Mouse (Mus musculus): ENCODE data around the gene Spem1.
A peak's percentile ranks its signal among the peaks of the same experiment; 100 is the strongest.
"Not testable (repeated sequence)": the region's sequence is repeated elsewhere in the genome, so short reads cannot be mapped to it uniquely, and the experiment has no call there.

Gene Spem1

DNA sequence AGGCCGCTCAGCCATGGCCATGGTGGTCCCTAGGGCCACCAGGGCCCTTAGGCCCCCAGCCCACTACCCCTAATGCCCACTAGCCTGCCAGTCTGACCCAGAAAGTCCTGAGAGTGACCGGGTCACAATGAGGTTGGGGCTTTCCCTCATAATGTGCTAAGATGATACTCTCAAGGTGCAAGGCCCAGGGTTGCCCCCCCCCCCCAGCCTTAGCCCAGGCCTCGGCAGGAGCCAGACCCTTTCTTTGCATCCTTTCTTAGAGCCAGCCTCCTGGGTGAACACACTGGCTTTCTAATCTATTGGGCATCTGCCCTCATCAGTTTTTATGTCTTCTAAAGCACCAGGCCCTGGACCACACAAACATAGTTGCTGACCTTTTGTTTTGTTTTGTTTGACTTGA lies at the start of gene Spem1:
Gene Spem1, minus strand, starts transcription at position 101 of the 400 bp plus-strand sequence.
- DNase-seq = no peak

DNA sequence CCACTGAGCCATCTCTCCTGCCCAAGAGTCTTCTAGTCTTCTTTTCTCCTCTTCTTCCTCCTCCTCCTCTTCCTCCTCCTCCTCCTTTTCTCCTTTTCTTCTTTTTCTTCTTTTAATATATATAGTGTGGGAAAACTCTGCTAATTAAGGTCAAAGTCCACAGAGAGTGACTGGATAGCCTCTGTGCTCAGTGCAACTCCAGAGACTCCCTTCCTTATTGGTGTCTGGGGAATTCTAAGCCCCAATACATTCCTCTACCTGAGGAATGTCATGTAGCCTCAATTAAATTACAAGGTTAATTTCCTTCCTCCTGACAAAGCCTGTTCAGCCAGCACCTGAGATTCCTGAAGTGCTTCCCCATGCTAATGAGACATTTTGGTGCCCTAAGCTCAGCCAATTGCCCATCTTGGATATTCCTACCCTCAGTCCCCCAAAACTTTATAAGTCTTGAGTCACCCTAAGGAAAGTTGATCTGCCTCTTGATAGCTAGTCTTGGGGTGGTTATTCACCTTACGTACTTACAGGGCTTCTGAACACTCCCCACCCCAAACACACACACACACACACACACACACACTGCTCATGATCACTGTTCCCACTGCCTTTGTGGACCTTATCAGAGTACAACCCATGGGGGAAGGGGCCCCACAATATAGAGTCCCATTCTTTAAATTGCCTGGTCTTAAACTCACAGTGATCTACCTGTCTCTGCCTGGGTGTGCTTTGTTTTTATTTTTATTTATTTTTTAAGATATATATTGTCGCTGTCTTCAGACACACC lies 48.5 kb upstream of the Spem1 start:
- no peak for DNase-seq

DNA sequence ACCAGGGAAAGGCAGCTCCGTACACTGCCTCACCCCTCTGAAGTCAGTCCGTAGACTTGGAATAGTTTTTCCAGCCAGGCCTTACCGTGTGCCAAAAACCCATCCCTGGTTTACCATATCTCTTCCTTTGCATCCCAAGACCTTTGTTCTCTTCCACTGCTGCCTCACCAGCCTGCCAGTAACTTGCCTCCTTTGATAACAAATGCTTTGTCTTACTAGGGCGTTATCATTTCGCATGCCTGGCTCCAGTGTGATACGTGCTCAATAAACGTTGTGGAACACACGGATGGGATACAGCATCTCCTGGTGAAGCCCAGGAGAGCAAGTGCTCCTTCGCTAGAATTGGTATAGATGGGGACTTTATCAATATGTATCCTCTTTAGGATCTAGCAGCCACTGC lies 45.4 kb upstream of the Spem1 start:
- DNase-seq = no peak

DNA sequence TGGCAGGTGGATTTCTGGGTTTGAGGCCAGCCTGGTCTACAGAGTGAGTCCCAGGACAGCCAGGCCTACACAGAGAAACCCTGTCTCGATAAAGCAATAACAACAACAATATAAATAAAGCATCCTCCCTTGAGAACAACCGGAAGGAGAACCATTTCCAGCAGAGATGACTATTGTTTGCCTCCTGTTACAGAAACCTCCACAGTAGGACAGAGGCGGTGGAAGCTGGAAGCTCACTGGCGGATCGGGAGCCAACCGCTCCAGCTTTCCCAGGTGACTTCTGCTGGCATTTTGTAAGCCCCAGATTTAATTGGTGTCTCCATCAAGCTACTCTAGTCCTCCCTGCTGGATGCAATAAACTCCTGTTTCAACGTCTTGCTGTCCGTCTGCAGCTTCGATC lies 43.6 kb upstream of the Spem1 start:
- DNase-seq = no peak

DNA sequence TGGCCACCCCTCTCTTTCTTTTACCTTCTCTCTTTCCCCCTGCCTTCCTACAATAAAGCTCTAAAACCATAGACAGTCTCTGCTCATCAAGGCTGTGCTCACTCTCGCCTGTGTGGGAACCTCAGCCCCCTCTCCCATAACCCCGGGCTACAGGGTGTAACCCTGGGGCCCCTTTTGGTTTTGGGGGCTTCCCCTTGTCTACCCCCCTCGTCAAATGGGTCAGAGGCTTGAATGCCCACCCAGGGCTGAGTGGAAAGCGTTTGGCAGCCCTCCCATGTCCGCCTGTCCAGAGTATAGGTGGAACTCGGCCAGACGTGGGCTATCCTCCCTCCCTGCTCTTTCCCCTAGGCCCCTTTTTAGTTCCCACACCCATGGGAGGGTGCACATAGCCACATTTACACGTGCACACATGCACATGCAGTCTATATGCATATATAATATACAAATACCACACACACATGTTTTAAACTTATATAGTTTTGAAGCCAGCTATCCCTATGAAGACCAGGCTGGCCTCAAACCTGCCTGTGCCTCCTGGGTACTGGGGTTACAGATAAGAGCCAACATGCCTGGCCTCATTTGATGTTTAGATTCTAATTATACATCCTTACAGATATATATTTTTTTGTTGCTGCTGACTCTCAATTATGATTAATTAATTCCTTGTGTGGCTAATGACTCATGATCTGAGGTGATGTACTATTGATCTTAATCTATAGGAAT lies 42.3 kb upstream of the Spem1 start:
- DNase-seq = no peak

DNA sequence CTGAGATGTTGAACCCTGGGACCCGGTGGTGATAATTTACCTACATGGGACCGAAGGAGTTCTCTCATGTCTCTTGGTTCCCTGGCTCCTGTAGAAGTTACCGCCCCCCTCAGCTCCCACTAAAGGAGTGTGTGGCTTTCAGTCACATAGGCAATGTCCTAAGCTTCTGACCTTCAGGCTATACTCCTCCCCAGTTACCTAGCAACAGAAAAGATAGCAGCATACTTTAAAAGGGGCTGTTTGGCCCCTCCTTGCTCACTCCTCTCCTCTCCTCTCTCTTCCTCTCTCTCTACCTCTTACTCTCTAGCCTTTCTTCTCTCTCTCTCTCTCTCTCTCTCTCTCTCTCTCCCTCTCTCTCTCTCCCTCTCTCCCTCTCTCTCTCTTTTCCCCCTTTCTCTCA lies 41.7 kb upstream of the Spem1 start:
- DNase-seq = not testable (repeated sequence)

DNA sequence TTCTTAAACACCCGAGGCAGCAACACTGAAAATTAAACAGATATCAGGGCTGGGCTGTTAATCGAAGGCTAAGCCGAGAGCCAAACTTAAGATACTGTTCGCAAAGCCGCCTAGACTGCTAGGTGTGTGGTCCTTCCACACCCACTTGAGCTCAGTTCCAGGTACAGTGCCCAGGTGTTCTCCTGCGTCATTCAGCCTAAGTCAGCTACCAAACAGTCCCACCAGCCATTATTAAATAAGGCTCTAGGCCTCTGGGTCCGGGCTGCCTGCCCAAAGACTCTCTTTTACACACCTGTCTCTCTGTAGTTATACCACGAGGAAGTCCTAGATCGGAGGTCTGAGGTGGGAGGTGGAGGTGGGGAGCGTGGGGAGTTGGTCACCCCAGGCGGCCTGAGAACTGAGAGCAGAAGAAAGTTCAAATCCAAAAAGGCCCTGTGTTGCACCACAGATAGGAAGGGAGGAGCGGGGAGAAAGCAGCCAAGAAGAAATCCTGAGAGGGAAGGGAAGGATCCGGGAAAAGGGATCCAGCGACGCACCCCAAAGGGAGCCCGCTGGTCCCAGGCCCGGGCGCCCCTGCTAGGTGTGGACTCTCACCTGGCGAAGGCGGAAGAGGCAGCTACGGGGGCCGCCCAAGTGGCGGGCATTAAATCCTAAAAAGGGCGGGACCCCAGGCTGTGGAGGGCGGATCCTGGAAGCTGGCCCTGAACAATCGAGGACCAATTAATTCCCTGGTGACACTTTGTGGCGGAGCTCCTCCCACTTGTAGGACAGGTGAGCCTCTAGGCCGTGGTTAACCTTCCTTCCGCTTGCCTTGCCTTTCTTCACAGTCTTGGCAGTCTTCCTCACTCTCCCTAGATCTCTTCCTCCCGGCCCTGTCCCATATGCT lies 36.4 kb upstream of the Spem1 start, which contains the start of gene Tnk1:
Gene Tnk1, minus strand, starts transcription at position 618 of the 886 bp plus-strand sequence.
- DNase-seq = no peak

DNA sequence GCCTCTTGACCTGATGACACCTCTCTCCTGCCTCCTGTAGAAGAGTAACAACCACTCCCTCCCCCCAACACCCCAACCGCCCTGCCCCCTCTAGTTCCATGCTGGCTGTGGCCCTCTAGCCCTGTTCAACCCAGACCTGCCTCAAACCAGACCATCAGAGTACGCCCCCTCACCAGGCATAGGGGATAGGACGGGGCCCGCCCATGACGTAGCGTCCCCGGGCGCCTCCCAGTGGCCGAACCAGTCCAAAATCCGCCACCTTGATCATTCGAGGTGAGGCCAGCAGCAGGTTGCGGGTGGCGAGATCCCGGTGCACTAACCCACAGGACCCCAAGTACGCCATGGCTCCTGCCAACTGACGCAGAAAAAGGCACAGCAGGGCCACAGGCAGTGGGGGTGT lies 33.4 kb upstream of the Spem1 start:
- peak; percentile 48 for DNase-seq

DNA sequence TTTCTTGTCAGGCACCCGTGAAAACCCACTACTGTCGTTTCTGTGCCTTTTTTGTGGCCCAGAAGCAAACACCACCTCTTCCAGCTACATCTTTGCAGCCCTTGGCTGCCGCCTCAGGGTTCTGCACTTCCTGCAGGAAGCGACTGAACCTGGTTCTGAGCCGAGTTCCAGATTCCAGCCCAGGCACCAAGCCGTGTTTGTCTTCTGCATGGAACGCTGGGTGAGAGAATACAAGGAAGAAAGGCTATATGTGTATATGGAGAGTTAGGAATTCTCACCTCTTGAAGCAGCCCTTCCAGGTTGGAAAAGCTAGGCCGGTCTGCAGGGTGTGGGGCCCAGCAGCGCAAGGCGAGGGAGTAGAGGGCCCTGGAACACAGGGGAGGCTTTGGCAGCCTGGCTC lies 32.7 kb upstream of the Spem1 start:
- no peak for DNase-seq

DNA sequence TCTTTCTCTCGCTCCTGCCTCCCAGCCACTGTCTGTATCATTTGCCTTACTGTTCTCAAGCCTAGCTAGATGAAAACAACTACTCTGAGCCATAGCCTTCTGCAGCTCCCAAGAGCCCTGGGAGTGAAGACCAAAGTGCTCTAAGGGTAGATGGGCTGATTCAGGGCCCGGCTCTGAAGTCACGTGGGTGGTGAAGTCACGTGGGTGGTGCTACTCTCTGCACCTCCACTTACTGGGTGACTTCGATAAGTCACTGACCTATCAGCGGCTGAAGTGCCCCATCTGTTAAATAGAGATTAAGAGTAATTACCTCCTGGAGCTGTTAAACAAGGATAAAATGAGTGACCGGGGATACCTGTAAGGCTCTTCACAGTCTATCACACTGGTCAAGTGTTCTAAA lies 32.0 kb upstream of the Spem1 start:
- DNase-seq = no peak

DNA sequence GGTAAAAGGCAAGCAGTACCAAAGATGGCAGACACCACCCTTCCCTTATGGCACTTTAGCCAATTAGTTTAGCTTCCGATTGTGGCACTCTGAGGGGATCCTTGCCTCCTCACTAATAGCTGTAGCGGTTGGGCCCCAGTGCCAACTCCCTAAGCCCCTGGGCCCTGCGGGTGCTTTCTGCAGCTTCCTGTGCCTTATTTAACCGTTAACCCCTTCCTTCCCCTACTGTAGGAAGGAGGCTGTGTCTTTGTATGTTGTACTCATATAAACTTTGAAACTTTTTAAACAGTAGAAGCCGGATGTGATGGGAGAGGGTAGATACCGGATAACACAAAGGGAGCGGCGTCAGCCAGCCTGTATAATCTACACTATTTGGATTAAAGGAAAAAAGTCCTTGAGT lies 28.8 kb upstream of the Spem1 start:
- DNase-seq = no peak

DNA sequence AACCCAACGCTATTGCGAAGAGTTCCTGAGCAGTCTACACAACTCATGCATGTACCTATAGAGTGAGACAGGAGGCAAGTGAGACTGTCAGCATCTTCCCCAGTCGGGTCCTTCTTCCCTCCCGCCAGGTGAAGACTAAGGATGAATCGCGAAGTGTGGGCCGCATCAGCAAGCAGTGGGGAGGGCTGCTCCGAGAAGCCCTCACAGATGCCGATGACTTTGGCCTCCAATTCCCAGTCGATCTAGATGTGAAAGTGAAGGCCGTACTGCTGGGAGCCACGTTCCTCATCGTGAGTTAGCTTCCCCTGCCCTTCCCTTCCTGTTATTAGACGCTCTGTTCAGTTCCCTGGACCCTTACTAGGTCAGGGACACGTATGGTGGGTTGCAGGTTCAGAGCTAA lies 27.9 kb upstream of the Spem1 start:
- DNase-seq = no peak

DNA sequence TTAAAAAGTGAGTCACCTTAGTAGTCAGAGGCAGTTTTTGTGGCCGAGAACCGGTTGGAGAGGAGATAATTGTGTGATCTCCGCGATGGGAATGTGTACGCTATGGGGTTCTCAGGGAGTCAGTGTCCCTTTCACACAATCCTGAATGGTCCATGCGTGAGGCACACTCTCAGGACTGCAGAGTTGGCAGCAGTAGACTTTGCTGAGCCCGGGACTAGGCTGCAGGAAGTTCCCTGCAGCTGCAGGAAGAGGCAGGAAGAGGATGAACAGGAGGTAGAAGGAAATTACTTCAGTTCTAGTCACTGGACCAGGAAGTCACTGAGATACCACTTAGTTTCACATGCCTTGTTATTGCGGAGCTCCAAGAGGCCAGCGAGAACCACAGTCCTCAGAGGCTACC lies 27.1 kb upstream of the Spem1 start:
- DNase-seq = no peak

DNA sequence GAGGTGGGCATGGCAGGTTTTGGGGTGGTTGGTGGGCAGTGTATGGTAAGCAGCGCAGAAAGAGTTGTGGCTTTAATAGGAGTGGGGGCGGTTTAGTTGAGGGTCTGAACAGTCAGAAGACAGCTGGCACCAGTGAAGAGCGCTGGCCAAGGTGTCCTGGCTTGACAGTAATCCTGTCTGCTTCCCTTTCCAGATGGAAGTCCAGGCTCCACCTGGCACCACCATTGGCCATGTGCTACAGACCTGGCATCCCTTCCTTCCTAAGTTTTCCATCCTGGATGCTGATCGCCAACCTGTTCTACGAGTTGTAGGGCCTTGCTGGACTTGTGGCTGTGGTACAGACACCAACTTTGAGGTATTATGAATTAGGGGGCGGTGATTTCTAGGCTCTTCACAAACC lies 26.0 kb upstream of the Spem1 start:
- DNase-seq = peak; percentile 66

DNA sequence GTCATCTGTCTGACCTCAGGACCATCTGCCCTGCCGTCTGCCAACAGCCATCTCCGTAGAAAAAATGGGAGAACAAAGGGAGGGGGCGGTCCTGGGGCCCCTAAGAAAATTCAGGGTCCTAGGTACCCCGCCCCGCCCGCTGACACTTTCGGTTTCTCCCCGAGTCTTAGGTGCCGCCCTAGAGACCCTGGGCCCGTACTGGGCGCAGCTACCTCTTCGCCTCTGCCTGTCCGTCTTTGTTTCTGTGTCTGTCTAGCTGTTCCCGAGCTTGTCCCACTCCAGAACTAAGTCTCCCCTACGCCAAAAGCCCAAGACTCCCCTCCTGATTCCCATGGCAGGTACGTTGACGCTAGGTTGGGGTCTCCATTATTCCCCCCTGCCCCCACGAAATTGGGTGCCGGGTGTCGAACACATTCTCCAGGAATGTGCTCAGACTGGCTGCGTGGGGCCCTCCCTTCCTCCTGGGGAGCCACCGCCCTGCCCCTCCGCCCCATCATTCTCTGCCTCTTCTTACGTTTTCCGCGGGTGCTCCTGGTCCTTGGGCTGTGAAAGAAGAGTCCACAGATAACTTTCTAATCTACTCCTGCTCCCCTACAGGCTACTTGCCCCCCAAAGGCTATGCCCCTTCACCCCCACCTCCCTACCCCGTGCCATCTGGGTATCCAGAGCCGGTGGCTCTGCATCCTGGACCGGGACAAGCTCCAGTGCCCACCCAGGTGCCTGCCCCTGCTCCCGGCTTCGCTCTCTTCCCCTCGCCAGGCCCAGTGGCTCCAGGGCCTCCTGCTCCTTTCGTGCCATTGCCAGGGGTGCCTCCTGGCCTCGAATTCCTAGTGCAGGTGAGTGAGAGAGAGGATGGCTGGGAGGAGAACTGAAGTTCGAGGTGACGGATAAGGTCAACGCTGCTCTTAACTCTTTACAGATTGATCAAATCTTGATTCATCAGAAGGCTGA lies 25.0 kb upstream of the Spem1 start:
- no peak for DNase-seq

DNA sequence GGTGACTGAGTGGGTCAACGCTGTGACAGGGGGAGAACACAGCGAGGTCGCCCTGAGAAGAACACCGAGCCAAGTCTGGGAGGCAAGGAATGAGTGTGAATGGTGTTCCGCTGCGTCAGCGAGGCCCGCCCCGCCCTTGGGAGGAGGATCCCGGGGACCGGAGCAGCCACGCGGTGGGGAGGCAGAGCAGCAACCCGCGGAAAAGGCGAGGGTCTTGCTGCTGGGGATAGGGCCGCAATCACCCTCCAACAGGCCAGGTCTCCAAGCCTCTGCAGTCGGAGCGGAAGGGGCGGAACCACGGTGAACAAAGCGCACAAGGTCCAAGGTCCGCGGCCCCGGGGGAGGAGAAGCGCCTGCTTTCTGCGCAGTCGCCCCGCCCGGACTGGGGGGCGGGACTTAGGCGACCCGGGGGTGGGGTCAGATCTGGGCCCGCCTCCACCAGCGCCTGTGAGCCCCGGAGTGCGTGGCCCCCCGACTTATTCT lies 24.3 kb upstream of the Spem1 start, which contains the start of gene Plscr3:
Gene Plscr3, plus strand, starts transcription at position 179 of the 483 bp plus-strand sequence.
- DNase-seq = peak; percentile 90

DNA sequence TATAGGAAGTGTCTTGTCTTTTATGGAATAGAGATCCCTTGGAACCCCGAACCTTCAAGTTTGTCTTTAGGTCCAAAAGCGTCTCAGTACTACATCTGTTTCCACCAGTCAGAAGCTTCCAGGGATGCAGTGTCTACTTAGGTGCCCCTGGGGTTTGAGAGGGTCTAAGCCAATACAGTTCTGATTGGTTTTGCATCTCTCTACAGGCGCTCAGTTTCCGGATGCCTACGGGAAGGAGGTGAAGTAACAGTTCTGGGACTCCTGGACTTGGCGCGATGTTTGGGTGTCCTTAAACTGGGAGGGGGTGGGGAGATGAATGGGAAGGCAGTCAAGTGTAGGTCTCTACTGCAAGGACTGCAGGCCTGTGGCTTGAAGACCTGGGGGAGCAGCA lies 16.7 kb upstream of the Spem1 start:
- DNase-seq = no peak

DNA sequence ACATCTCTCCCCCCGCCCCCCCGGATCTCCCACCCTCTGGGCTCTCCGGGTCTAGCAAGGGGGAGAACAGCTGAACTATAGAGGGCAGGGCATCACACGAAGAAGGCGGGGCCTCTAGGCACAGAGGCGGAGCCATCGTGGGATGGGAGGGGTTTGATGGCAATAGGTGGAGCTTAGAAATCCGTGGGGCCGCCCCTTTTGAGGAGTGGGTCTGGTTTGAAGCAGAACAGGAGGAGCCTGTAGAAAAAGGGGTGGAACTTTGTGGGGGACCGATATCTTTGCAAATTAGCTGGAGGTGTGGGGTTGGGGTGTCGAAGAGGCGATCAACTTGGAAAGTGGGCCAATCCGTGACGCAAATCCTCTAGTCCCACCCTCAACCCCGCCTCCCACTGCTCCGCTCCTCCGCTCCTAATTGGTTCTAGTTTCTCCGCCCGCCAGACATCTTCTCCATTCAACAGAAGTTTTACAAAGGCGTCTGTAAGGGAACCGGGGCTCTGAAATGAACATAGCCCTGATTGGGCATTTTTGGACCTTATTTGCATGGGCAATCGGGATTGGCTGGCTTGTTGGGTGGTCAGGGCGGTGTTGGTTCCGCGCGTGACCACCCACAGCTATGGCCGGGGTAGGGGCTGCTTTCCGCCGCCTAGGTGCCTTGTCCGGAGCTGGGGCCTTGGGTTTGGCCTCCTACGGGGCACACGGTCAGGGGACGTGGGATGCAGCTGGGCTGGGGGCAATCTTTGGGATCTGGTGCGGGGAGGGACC lies 16.2 kb upstream of the Spem1 start, which contains the start of gene Tmem256:
Gene Tmem256, plus strand, starts transcription at position 563 of the 762 bp plus-strand sequence.
- DNase-seq = peak; percentile 96

DNA sequence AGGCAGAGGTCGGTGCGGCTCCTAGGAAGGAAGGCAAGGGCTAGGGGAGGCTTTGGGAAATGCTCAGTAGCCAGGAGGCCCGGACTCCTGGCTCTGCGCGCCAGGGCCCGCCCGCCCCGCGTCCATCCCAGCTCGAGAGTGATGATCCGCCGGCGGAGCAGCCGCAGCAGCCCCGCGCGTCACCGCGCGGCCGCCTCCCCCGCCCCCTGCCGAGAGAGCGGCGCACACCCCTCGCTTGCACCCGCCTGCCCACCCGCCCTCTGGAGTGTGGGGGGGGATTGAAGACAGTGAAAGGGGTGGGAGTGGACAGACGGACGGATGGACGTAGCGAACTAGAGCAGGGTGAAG lies 15.6 kb upstream of the Spem1 start, which contains the start of gene Nlgn2:
Gene Nlgn2, minus strand, starts transcription at position 181 of the 348 bp plus-strand sequence.
- DNase-seq = no peak

DNA sequence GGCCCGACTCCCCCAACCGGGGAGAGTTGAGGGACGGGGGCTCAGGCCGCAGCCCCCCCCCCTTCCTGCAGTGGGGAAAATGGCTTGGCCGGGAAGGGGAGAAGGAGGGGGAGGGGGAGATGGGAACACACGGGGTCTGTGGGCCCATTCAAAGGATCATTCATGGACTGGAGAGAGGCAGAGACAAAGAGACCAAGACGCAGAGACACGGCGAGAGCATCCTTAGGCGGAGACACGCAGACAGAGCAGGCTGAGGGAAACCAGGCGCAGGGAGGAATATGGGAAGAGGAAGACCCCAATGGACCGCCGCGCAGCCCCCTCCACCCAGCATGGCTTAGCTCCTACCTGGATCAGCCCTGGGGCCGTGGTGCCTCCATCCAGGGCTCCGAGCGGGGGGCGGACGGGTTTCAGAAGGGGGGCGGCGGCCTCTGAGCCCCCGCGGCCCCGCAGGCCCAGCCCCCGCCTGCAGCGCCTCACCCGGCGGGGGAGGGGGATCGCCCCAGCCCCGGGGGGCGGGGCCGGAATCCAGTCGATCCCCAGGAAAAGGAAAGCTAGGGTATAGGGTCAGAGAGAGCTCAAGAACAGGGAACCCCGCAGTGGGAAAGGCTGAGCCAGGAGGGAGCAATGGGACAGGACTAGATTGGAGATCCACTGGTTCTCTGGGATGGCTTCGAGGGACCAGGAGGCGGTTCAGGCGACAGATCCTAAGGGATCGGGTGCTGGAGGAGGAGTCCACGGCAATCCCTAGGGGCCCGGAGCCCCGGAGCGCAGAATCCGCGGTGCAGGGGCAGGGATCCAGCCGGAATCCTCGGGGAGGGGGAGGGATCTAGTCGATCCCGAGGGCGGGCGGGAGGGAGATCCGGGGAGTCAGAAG lies 15.0 kb upstream of the Spem1 start:
- peak; percentile 69 for DNase-seq
